Mouse (Mus musculus) intestine, postnatal 0 days (tissue): ENCODE measurements at regions not wholly inside any gene's neighbourhood (a gene's known extent, or its start where the extent isn't known, plus 50 kb on each side); places are given as distances from the start of the nearest gene placed in this dataset.

ENCODE experiments used
- ATAC-seq: fragments of 200-750 bp; cut with Nextera tagmentation; 2 replicates; pipeline ENCODE4 v1.8.0; 2017; ENCODE audit warnings: mild to moderate bottlenecking, moderate TSS enrichment, moderate library complexity
- H3K27ac ChIP-seq: fragments of 300-500 bp; sonication (generic); 2 replicates; pipeline ENCODE4 v1.5.1; 2014; ENCODE audit warnings: mild to moderate bottlenecking, low read depth, low read length, moderate library complexity
- H3K27me3 ChIP-seq: fragments of 300-500 bp; sonication (generic); replicated peaks from 2 replicates; pipeline ENCODE4 v1.6.1; 2014; ENCODE audit warnings: low read length, mixed read lengths; ENCODE audit not compliant: control insufficient read depth, insufficient read depth
- H3K36me3 ChIP-seq: fragments of 300-500 bp; sonication (generic); 2 replicates; pipeline ENCODE4 v1.6.1; 2014; ENCODE audit warnings: mild to moderate bottlenecking, moderate library complexity; ENCODE audit not compliant: control insufficient read depth, insufficient read depth
- H3K4me1 ChIP-seq: fragments of 300-500 bp; sonication (generic); replicated peaks from 2 replicates; pipeline ENCODE4 v1.6.1; 2014; ENCODE audit warnings: antibody characterized with exemption, low read length, mixed read lengths; ENCODE audit not compliant: control insufficient read depth, insufficient read depth
- H3K4me2 ChIP-seq: fragments of 300-500 bp; sonication (generic); replicated peaks from 2 replicates; pipeline ENCODE4 v1.6.1; 2014; ENCODE audit warnings: low read depth, mild to moderate bottlenecking, moderate library complexity
- H3K4me3 ChIP-seq: fragments of 300-500 bp; sonication (generic); 2 replicates; pipeline ENCODE4 v1.5.1; 2014; ENCODE audit warnings: low read depth, low read length
- H3K9ac ChIP-seq: fragments of 300-500 bp; sonication (generic); 2 replicates; pipeline ENCODE4 v1.6.1; 2014; ENCODE audit warnings: mild to moderate bottlenecking, low read depth, low read length
- H3K9me3 ChIP-seq: fragments of 300-500 bp; sonication (generic); 2 replicates; pipeline ENCODE4 v1.6.1; 2016; ENCODE audit warnings: mixed run types; ENCODE audit not compliant: control insufficient read depth
- CTCF ChIP-seq: sonication (generic); IDR thresholded peaks from 2 replicates; pipeline ENCODE4 v1.5.1; 2016; ENCODE audit warnings: low read depth, mild to moderate bottlenecking, control low read depth, antibody characterized with exemption, moderate library complexity
- WGBS: fragments of 180-500 bp; shearing (Covaris S2); extraction: QIAGEN DNeasy Blood & Tissue Kit; methylation state at CpG from one replicate; pipeline ENCODE4 v1.1.7; 2014; 5-methylcytosine and 5-hydroxymethylcytosine counted together

DNA sequence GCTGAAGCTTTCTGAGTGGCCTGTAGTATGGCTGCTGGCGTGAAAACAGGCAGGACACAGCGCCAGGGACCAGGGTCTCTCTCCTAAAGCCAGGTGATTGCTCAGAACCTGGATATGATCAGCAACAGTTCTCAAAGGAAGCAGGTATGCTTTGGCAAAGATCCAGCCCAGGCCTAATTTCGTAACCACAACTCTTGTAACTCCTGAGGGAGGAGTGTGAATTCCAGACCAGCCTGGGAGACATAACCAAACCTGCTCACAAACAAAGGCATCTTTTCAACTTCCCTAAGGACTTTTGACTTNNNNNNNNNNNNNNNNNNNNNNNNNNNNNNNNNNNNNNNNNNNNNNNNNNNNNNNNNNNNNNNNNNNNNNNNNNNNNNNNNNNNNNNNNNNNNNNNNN is 510.9 kb upstream of the Kdm8 start:
- ATAC-seq, result no peak
- H3K4me2 ChIP-seq, result no peak overlapping the region
- no peak overlapping the region for H3K4me3 ChIP-seq
- no peaks in the 10 kb centered on the region for H3K27me3 ChIP-seq
- no peak for TF ChIP-seq CTCF
- H3K9me3 ChIP-seq, result no peaks in the 10 kb centered on the region
- 62% methylated on average over 3 of the region's 3 CpGs for whole genome bisulfite sequencing
- H3K27ac ChIP-seq, result no peak overlapping the region
- no peak overlapping the region for H3K9ac ChIP-seq
- no peaks in the 10 kb centered on the region for H3K4me1 ChIP-seq
- no peaks in the 10 kb centered on the region for H3K36me3 ChIP-seq

DNA sequence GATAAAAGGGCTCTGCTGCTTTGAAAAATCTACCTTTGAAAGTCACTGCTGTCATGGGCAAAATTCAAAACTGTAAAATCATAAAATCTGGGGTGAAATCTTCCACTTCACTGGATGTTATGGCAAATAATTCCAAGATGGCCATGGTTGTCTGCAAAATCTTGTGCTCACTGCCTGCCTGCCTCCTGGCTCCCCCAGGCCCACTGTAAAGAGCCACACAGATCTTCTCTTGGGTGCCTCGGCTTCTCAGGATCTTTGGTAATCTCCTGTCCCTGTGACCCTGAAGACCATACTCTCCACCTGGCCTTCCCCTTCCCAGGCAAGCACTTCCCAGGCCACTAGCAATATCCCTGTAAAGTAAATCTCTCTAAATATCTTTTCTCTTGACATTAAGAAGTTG is 505.1 kb upstream of the Kdm8 start:
- TF ChIP-seq CTCF, result no peak
- Histone ChIP-seq H3K4me2 (no peak overlapping the region), H3K9me3 (no peaks in the 10 kb centered on the region), H3K9ac (no peak overlapping the region), H3K36me3 (no peaks in the 10 kb centered on the region), H3K27ac (no peak overlapping the region), H3K4me3 (no peak overlapping the region), H3K4me1 (no peaks in the 10 kb centered on the region), H3K27me3 (no peaks in the 10 kb centered on the region)
- no peak for ATAC-seq
- 77% methylated on average over 1 of the region's 1 CpGs for whole genome bisulfite sequencing

DNA sequence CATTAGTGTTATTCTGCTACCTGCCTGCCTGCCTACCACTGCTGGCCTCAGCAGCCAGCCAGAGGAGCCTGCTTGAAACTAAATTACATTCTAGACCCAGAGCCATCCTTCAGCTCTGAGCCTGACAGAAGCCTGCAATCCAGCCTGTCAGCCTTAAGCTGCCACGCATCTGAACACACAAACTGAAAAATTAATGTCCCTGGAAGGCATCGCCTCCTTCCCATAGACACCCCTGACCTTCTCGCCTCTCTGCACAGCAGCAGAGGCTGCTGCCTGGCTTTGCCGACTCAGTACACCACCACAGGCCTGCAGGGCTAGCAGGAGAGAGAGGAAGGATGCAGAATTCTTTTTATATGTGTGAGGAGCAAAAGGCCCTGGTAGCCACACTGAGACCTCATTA is 502.9 kb upstream of the Kdm8 start:
- no peak for ATAC-seq
- no peak overlapping the region for H3K4me3 ChIP-seq
- no peak overlapping the region for H3K27ac ChIP-seq
- no peaks in the 10 kb centered on the region for H3K36me3 ChIP-seq
- H3K9me3 ChIP-seq, result no peaks in the 10 kb centered on the region
- no peak for TF ChIP-seq CTCF
- no peak overlapping the region for H3K4me2 ChIP-seq
- H3K27me3 ChIP-seq, result no peaks in the 10 kb centered on the region
- 65% methylated on average over 4 of the region's 4 CpGs for WGBS
- no peaks in the 10 kb centered on the region for H3K4me1 ChIP-seq
- H3K9ac ChIP-seq, result no peak overlapping the region

DNA sequence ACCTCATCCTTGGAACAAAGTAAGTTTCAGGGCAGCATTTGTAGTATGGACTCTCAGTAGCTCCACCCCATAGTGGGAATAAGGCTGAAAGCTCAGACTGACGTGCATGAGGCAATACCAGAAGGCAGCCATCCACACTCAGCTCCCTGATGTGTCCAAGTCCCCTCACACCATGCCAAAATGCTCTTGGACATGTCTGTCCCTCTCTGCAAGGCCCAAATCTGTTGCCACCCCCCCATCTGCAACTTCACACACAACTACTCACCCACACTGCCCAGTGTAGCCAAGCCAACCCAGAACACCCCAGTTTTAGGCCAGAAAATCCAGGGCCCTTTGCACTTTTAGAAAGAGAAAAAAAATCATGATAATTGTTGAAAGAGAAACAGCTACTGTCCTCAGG is 498.1 kb upstream of the Kdm8 start:
- Histone ChIP-seq H3K4me3 (no peak overlapping the region), H3K36me3 (no peaks in the 10 kb centered on the region), H3K27me3 (no peaks in the 10 kb centered on the region), H3K27ac (no peak overlapping the region), H3K9me3 (no peaks in the 10 kb centered on the region), H3K4me2 (no peak overlapping the region), H3K9ac (no peak overlapping the region), H3K4me1 (no peaks in the 10 kb centered on the region)
- no peak for TF ChIP-seq CTCF
- WGBS, result 72% methylated on average over 1 of the region's 1 CpGs
- ATAC-seq, result no peak

DNA sequence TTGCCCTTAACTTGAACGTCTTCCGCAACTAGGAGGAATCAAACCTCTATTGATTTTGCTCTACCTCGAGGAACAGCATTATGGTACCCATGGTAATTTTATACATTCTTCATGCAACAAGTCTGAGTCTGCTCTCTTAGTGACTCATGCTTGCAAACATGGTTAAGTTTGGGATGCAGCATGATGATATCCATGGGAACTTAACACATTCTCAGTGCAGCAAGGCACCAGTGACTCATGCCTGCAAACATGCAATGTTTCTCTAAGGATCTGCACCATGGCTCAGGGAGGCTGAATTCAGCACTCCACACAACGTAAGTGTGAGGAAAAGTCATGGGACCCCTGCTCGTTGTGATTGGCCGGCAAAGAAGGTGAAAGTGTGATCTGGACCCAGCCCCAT is 487.1 kb upstream of the Kdm8 start:
- no peaks in the 10 kb centered on the region for H3K36me3 ChIP-seq
- no peak overlapping the region for H3K9ac ChIP-seq
- H3K4me3 ChIP-seq, result no peak overlapping the region
- no peak overlapping the region for H3K27ac ChIP-seq
- no peaks in the 10 kb centered on the region for H3K27me3 ChIP-seq
- no peak for ATAC-seq
- TF ChIP-seq CTCF, result no peak
- H3K9me3 ChIP-seq, result no peaks in the 10 kb centered on the region
- no peaks in the 10 kb centered on the region for H3K4me1 ChIP-seq
- WGBS, result 75% methylated on average over 6 of the region's 6 CpGs
- H3K4me2 ChIP-seq, result no peak overlapping the region

DNA sequence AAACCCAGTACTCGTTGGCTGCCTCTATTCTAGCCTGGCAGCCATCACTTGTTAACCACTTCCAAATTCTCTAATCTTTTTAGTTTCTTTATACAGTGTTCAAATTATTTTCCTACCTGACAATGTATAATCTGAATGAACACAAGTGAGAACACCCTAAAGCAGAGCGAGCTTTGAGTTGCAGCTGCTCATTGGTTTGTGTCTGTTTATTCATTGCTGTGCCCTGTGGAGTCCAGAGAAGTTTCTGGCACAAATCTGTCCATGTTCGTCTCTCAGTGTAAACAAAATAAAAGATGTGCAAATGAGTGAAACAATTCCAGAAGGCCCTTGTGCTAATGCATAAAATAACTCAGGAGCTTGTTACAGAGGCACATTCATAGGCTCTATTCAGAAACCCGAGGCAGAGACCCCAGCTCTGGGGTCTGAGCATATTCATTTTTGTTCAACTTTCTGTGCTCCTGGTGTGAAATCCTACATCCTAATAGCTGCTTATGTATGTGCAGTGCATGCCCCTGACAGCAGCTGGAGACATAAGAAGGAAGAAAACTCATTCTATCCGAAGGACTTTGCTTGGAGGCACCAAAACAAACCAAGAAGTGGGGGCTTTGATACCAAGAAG is 469.5 kb upstream of the Kdm8 start:
- H3K4me2 ChIP-seq, result no peak overlapping the region
- WGBS, result 60% methylated on average over 5 of the region's 5 CpGs
- no peak overlapping the region for H3K4me3 ChIP-seq
- no peak overlapping the region for H3K27ac ChIP-seq
- no peak for ATAC-seq
- no peak overlapping the region for H3K9ac ChIP-seq
- TF ChIP-seq CTCF, result no peak
- H3K4me1 ChIP-seq, result no peaks in the 10 kb centered on the region
- no peaks in the 10 kb centered on the region for H3K36me3 ChIP-seq
- no peaks in the 10 kb centered on the region for H3K9me3 ChIP-seq
- H3K27me3 ChIP-seq, result no peaks in the 10 kb centered on the region

DNA sequence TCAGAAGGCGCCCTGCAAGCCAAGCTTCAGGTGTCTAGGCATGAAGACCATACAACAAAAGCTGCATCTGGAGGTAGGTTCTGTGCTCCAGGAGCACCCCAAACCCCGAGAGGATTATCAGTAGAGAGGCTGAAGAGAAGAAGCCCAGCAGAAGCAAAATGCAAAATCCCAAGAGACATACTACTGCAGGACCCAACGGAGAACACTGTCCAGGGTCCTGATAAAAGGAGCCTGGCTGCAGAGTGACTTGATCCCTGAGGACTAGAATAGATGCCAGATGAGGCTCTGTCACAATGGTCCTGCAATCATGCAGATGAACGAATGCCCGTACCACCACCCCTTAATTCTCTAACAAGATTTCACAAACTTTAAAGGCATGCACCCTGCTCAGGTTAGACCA is 455.0 kb upstream of the Kdm8 start:
- Histone ChIP-seq H3K4me2 (no peak overlapping the region), H3K36me3 (no peaks in the 10 kb centered on the region), H3K27me3 (no peaks in the 10 kb centered on the region), H3K9ac (no peak overlapping the region), H3K9me3 (no peaks in the 10 kb centered on the region), H3K4me1 (no peaks in the 10 kb centered on the region), H3K4me3 (no peak overlapping the region), H3K27ac (no peak overlapping the region)
- TF ChIP-seq CTCF, result no peak
- WGBS, result 56% methylated on average over 5 of the region's 5 CpGs
- no peak for ATAC-seq
